Mouse (Mus musculus) neural tube, embryonic 12.5 days (tissue): ENCODE data around the gene Secisbp2. TPM values are rescaled to one million over a fixed set of nuclear protein-coding genes. Genes with fewer than 3 reads are reported as not detected.
"Not testable (repeated sequence)": the region's sequence is repeated elsewhere in the genome, so short reads cannot be mapped to it uniquely, and the experiment has no call there.

Experiments used
- ATAC-seq: fragments of 200-750 bp; cut with Nextera tagmentation; 2 replicates; pipeline ENCODE4 v1.8.0; 2017; ENCODE audit warnings: low read depth, mild to moderate bottlenecking, moderate TSS enrichment, moderate library complexity; ENCODE audit not compliant: low FRiP score
- H3K27ac ChIP-seq: fragments of 300-500 bp; sonication (generic); 2 replicates; pipeline ENCODE4 v1.5.1; 2016
- H3K27me3 ChIP-seq: fragments of 300-500 bp; sonication (generic); replicated peaks from 2 replicates; pipeline ENCODE4 v1.6.1; 2016; ENCODE audit warnings: mild to moderate bottlenecking
- H3K36me3 ChIP-seq: fragments of 300-500 bp; sonication (generic); 2 replicates; pipeline ENCODE4 v1.6.1; 2016; ENCODE audit warnings: mild to moderate bottlenecking
- H3K4me1 ChIP-seq: fragments of 300-500 bp; sonication (generic); 2 replicates; pipeline ENCODE4 v1.6.1; 2016
- H3K4me2 ChIP-seq: fragments of 300-500 bp; sonication (generic); replicated peaks from 2 replicates; pipeline ENCODE4 v1.6.1; 2016; ENCODE audit warnings: mild to moderate bottlenecking
- H3K4me3 ChIP-seq: fragments of 300-500 bp; sonication (generic); 2 replicates; pipeline ENCODE4 v1.5.1; 2016
- H3K9ac ChIP-seq: fragments of 300-500 bp; sonication (generic); 2 replicates; pipeline ENCODE4 v1.6.1; 2016; ENCODE audit warnings: mild to moderate bottlenecking
- H3K9me3 ChIP-seq: fragments of 300-500 bp; sonication (generic); 2 replicates; pipeline ENCODE4 v1.6.1; 2016; ENCODE audit warnings: mild to moderate bottlenecking
- WGBS: fragments of 180-500 bp; shearing (Covaris S2); methylation state at CpG from one replicate; pipeline ENCODE4 v1.1.7; 2016; 5-methylcytosine and 5-hydroxymethylcytosine counted together
- polyA plus RNA-seq: library from polyadenylated mRNA; unstranded; fragments of >200 nt; fragmentation: Nextera tagmentation; extraction: Ambion mirVana; gene quantifications from 2 replicates; pipeline ENCODE4 v1.2.1, GENCODE M21; 2016

Secisbp2 gene
- polyA plus RNA-seq, 1 experiment from 2014 or later = 25.9 TPM

GRCm38 (mm10) chr13:51622626-51623025, 28.9 kb upstream of the Secisbp2 start:
- ATAC-seq = no peak
- Histone ChIP-seq H3K27ac (no peak overlapping the region), H3K27me3 (no peaks in the 10 kb centered on the region)

GRCm38 (mm10) chr13:51623678-51624077, 27.8 kb upstream of the Secisbp2 start:
- no peaks in the 10 kb centered on the region for H3K9me3 ChIP-seq
- H3K4me3 ChIP-seq = no peak overlapping the region
- no peak overlapping the region for H3K9ac ChIP-seq
- H3K4me1 ChIP-seq = no peaks in the 10 kb centered on the region
- ATAC-seq = no peak
- whole genome bisulfite sequencing = 92% methylated on average over 2 of the region's 2 CpGs
- no peak overlapping the region for H3K4me2 ChIP-seq
- H3K36me3 ChIP-seq = no peaks in the 10 kb centered on the region
- no peaks in the 10 kb centered on the region for H3K27me3 ChIP-seq
- no peak overlapping the region for H3K27ac ChIP-seq

More at GRCm38 (mm10) chr13:51622626-51623025, 28.9 kb upstream of the Secisbp2 start:
- H3K4me3 ChIP-seq = no peak overlapping the region
- no peaks in the 10 kb centered on the region for H3K36me3 ChIP-seq
- no peaks in the 10 kb centered on the region for H3K9me3 ChIP-seq
- 93% methylated on average over 5 of the region's 5 CpGs for WGBS
- H3K4me2 ChIP-seq = no peak overlapping the region
- H3K9ac ChIP-seq = no peak overlapping the region
- no peaks in the 10 kb centered on the region for H3K4me1 ChIP-seq

- WGBS = 77% methylated on average over 6 of the region's 6 CpGs
- Histone ChIP-seq H3K4me3 (no peak overlapping the region), H3K9me3 (no peaks in the 10 kb centered on the region), H3K27me3 (no peaks in the 10 kb centered on the region), H3K36me3 (no peaks in the 10 kb centered on the region), H3K4me1 (no peaks in the 10 kb centered on the region), H3K9ac (no peak overlapping the region), H3K27ac (no peak overlapping the region), H3K4me2 (no peak overlapping the region)
- ATAC-seq = no peak
Measured at GRCm38 (mm10) chr13:51628273-51628848, 23.1 kb upstream of the Secisbp2 start.

GRCm38 (mm10) chr13:51631354-51631992, 20.0 kb upstream of the Secisbp2 start:
- no peaks in the 10 kb centered on the region for H3K9me3 ChIP-seq
- WGBS = 77% methylated on average over 15 of the region's 15 CpGs
- H3K27me3 ChIP-seq = no peaks in the 10 kb centered on the region
- no peak overlapping the region for H3K4me2 ChIP-seq
- H3K9ac ChIP-seq = no peak overlapping the region
- ATAC-seq = no peak
- H3K36me3 ChIP-seq = no peaks in the 10 kb centered on the region
- H3K27ac ChIP-seq = no peak overlapping the region
- H3K4me3 ChIP-seq = no peak overlapping the region
- no peaks in the 10 kb centered on the region for H3K4me1 ChIP-seq

- Histone ChIP-seq H3K9me3 (no peaks in the 10 kb centered on the region), H3K4me2 (no peak overlapping the region), H3K36me3 (no peaks in the 10 kb centered on the region), H3K4me3 (no peak overlapping the region), H3K27me3 (no peaks in the 10 kb centered on the region), H3K27ac (no peak overlapping the region), H3K4me1 (no peaks in the 10 kb centered on the region), H3K9ac (no peak overlapping the region)
- ATAC-seq = no peak
- 85% methylated on average over 5 of the region's 5 CpGs for WGBS
Measured at GRCm38 (mm10) chr13:51632560-51633218, 18.8 kb upstream of the Secisbp2 start.

- not testable (repeated sequence) for H3K4me3 ChIP-seq, ATAC-seq, H3K9me3 ChIP-seq, H3K4me2 ChIP-seq, H3K4me1 ChIP-seq, H3K9ac ChIP-seq, H3K27me3 ChIP-seq, H3K36me3 ChIP-seq, H3K27ac ChIP-seq
- WGBS = 77% methylated on average over 6 of the region's 9 CpGs
Measured at GRCm38 (mm10) chr13:51635384-51635783, 16.1 kb upstream of the Secisbp2 start.

- WGBS = 90% methylated on average over 4 of the region's 4 CpGs
- H3K4me2 ChIP-seq = no peak overlapping the region
- H3K27ac ChIP-seq = no peak overlapping the region
- H3K36me3 ChIP-seq = no peaks in the 10 kb centered on the region
- H3K4me1 ChIP-seq = no peaks in the 10 kb centered on the region
- no peak overlapping the region for H3K4me3 ChIP-seq
- H3K9ac ChIP-seq = no peak overlapping the region
- no peaks in the 10 kb centered on the region for H3K9me3 ChIP-seq
- no peak for ATAC-seq
- H3K27me3 ChIP-seq = no peaks in the 10 kb centered on the region
Measured at GRCm38 (mm10) chr13:51638958-51639357, 12.5 kb upstream of the Secisbp2 start.

GRCm38 (mm10) chr13:51641424-51641823, 10.1 kb upstream of the Secisbp2 start:
- H3K27ac ChIP-seq = no peak overlapping the region
- H3K27me3 ChIP-seq = no peaks in the 10 kb centered on the region
- WGBS = 88% methylated on average over 3 of the region's 3 CpGs
- no peak overlapping the region for H3K4me2 ChIP-seq
- H3K36me3 ChIP-seq = no peaks in the 10 kb centered on the region
- no peak overlapping the region for H3K9ac ChIP-seq
- no peak overlapping the region for H3K4me3 ChIP-seq
- H3K4me1 ChIP-seq = 0 out of 2 replicates have a peak, but pooled peaks cover 3% of the 10 kb centered on the region
- no peak for ATAC-seq
- no peaks in the 10 kb centered on the region for H3K9me3 ChIP-seq

- ATAC-seq = no peak
- Histone ChIP-seq H3K36me3 (no peaks in the 10 kb centered on the region), H3K27ac (no peak overlapping the region), H3K27me3 (no peaks in the 10 kb centered on the region), H3K4me2 (no peak overlapping the region), H3K9me3 (no peaks in the 10 kb centered on the region), H3K4me3 (no peak overlapping the region), H3K4me1 (peaks cover 11% of the 10 kb centered on the region), H3K9ac (no peak overlapping the region)
- whole genome bisulfite sequencing = 40% methylated on average over 11 of the region's 11 CpGs
Measured at GRCm38 (mm10) chr13:51642171-51642778, 9.2 kb upstream of the Secisbp2 start.

- Histone ChIP-seq H3K9me3 (no peaks in the 10 kb centered on the region), H3K36me3 (no peaks in the 10 kb centered on the region), H3K4me2 (peak overlapping the region; percentile 79), H3K27me3 (no peaks in the 10 kb centered on the region), H3K4me1 (peaks cover 12% of the 10 kb centered on the region), H3K9ac (peak overlapping the region; percentile 52), H3K27ac (no peak overlapping the region), H3K4me3 (peak overlapping the region; percentile 76)
- ATAC-seq = peak; percentile 19
- WGBS = 52% methylated on average over 20 of the region's 20 CpGs
Measured at GRCm38 (mm10) chr13:51643924-51644828, 7.3 kb upstream of the Secisbp2 start.

GRCm38 (mm10) chr13:51644829-51645789, 6.4 kb upstream of the Secisbp2 start, which contains the start of gene Cks2:
Gene Cks2, plus strand, starts transcription at chr13:51645232.
- Histone ChIP-seq H3K9ac (peak within 1 kb of the TSS; percentile 78), H3K4me2 (peak within 1 kb of the TSS; percentile 79), H3K4me3 (peak within 1 kb of the TSS; percentile 76), H3K27ac (no peak within 1 kb of the TSS), H3K36me3 (peaks cover 3% of the 10 kb centered on the region; the same call in 1 of the 2 replicates), H3K9me3 (no peaks in the 10 kb centered on the region), H3K27me3 (no peaks in the 10 kb centered on the region), H3K4me1 (peaks cover 12% of the 10 kb centered on the region)
- under 1% methylated on average over 83 of the region's 83 CpGs for WGBS
- peak; percentile 98 for ATAC-seq
